Mouse (Mus musculus): Measurements from ENCODE around the gene Oaz3. TPM values are rescaled to one million over a fixed set of nuclear protein-coding genes. Genes with fewer than 3 reads are reported as not detected.
A peak's percentile ranks its signal among the peaks of the same experiment; 100 is the strongest.

Oaz3 gene
- polyA plus RNA-seq, 1 experiment from 2014 or later: 1.4 TPM

- H3K27me3 ChIP-seq: peaks cover 6% of the 10 kb centered on the region; the same call in 1 of the 2 replicates
- under 1% methylated on average over 39 of the region's 39 CpGs for WGBS
- peaks cover 14% of the 10 kb centered on the region for H3K4me1 ChIP-seq (replicated peaks)
- peak within 1 kb of the TSS; percentile 96 for H3K4me3 ChIP-seq
- ATAC-seq (ENCODE audit: low read depth): peak; percentile 98
- H3K9ac ChIP-seq: peak within 1 kb of the TSS; percentile 82
- H3K4me2 ChIP-seq: peak within 1 kb of the TSS; percentile 84
- peaks cover 37% of the 10 kb centered on the region for H3K36me3 ChIP-seq
- no peaks in the 10 kb centered on the region for H3K9me3 ChIP-seq
- H3K27ac ChIP-seq (replicated peaks): peak within 1 kb of the TSS; percentile 76
These were observed 641 bp downstream of the Oaz3 start, which contains the start of gene Mrpl9 for GRCm38 (mm10) chr3:94442951-94443596. TSS of gene Mrpl9 (plus strand) at chr3:94443318.

- peaks cover 14% of the 10 kb centered on the region for H3K4me1 ChIP-seq (replicated peaks)
- peaks cover 6% of the 10 kb centered on the region; the same call in 1 of the 2 replicates for H3K27me3 ChIP-seq
- ATAC-seq (ENCODE audit: low read depth): no peak
- no peaks in the 10 kb centered on the region for H3K9me3 ChIP-seq
- no peak overlapping the region for H3K4me3 ChIP-seq
- no peak overlapping the region for H3K27ac ChIP-seq (replicated peaks)
- 45% methylated on average over 3 of the region's 3 CpGs for WGBS
- H3K4me2 ChIP-seq: no peak overlapping the region
- H3K9ac ChIP-seq: no peak overlapping the region
- peaks cover 18% of the 10 kb centered on the region for H3K36me3 ChIP-seq
These were observed 2.5 kb downstream of the Oaz3 start for GRCm38 (mm10) chr3:94441182-94441581.

GRCm38 (mm10) chr3:94436420-94436819 lies 7.3 kb downstream of the Oaz3 start:
- no peak overlapping the region for H3K27ac ChIP-seq (replicated peaks)
- H3K36me3 ChIP-seq: peaks cover 1% of the 10 kb centered on the region; the same call in 1 of the 2 replicates
- no peak overlapping the region for H3K9ac ChIP-seq
- ATAC-seq (ENCODE audit: low read depth): no peak
- no peaks in the 10 kb centered on the region for H3K9me3 ChIP-seq
- no peak overlapping the region for H3K4me2 ChIP-seq
- no peak overlapping the region for H3K4me3 ChIP-seq
- H3K27me3 ChIP-seq: peaks cover 6% of the 10 kb centered on the region; the same call in 1 of the 2 replicates
- no peaks in the 10 kb centered on the region for H3K4me1 ChIP-seq (replicated peaks)
- 84% methylated on average over 9 of the region's 9 CpGs for WGBS

- H3K27me3 ChIP-seq: no peaks in the 10 kb centered on the region
- no peak overlapping the region for H3K4me3 ChIP-seq
- no peaks in the 10 kb centered on the region for H3K9me3 ChIP-seq
- H3K9ac ChIP-seq: no peak overlapping the region
- no peak overlapping the region for H3K4me2 ChIP-seq
- H3K4me1 ChIP-seq (replicated peaks): no peaks in the 10 kb centered on the region
- 92% methylated on average over 2 of the region's 2 CpGs for WGBS
- ATAC-seq (ENCODE audit: low read depth): no peak
- peaks cover 22% of the 10 kb centered on the region for H3K36me3 ChIP-seq
- no peak overlapping the region for H3K27ac ChIP-seq (replicated peaks)
These were observed 9.4 kb downstream of the Oaz3 start for GRCm38 (mm10) chr3:94434305-94434704.

GRCm38 (mm10) chr3:94430980-94431379 lies 12.7 kb downstream of the Oaz3 start:
- H3K4me2 ChIP-seq: no peak overlapping the region
- no peak overlapping the region for H3K27ac ChIP-seq (replicated peaks)
- no peaks in the 10 kb centered on the region for H3K4me1 ChIP-seq (replicated peaks)
- H3K9ac ChIP-seq: no peak overlapping the region
- no peaks in the 10 kb centered on the region for H3K9me3 ChIP-seq
- peaks cover 52% of the 10 kb centered on the region for H3K36me3 ChIP-seq
- WGBS: 78% methylated on average over 2 of the region's 2 CpGs
- H3K4me3 ChIP-seq: no peak overlapping the region
- no peak for ATAC-seq (ENCODE audit: low read depth)
- H3K27me3 ChIP-seq: no peaks in the 10 kb centered on the region

DNA sequence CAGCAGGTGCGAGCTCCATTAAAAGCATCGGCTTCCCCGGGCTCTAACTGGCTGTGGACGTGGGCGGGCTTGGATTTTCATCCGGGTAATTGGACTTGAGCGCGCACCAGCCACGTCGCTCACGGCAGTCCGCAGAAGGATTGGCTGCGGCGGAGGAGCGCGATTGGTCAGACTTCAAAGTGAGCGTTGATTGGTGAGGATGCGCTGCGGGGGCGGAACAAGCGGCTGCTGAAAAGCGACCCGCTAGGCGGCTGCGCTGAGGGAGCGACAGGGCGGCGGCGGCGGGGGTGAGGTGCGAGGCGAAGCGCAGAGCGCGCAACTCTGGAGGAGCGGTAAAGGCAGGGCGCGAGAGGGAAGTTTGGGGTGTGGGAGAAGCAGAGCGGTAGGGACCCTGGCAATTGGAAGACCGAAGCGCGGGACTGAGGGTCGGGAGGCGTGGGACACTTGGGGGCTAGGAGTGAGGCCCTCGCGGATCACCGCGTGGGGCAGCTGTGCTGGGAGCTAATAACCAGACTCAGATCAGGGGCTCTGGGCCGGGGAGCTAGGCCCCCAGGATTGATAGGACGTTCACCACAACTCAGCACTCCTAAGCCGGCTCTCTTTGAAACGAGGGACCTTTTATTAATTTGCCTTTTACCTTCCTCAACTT lies 30.6 kb downstream of the Oaz3 start, which contains the start of gene Tdrkh:
Gene Tdrkh, plus strand, starts transcription at position 243 of the 649 bp plus-strand sequence.
- ATAC-seq (ENCODE audit: low read depth): peak; percentile 99
- Histone ChIP-seq H3K4me2 (peak within 1 kb of the TSS; percentile 91), H3K9ac (peak within 1 kb of the TSS; percentile 79), H3K4me1 (replicated peaks) (peaks cover 23% of the 10 kb centered on the region), H3K27me3 (no peaks in the 10 kb centered on the region), H3K9me3 (no peaks in the 10 kb centered on the region), H3K36me3 (no peaks in the 10 kb centered on the region), H3K27ac (replicated peaks) (peak within 1 kb of the TSS; percentile 82), H3K4me3 (peak within 1 kb of the TSS; percentile 58)
- 6% methylated on average over 52 of the region's 52 CpGs for WGBS

DNA sequence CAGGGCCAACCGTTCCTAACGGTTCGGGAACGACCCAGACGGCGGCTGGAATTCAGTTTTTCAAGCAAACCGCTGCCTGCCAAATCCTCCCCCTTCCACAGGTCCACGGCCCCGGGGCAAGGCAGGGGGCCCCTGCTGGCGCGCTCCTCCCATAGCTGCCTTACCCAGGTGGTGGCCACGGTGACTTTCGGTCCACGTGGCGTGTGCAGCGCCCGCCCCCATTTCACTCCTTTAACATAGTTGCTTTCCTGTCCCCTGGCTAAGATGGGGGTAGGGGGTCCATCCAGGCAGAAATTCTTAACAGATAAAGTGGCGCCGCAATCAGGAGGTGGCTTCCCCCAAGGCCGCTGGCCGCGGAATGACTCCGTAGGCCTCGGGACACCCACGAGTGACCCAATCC lies 31.2 kb downstream of the Oaz3 start:
- Histone ChIP-seq H3K4me3 (peak overlapping the region; percentile 58), H3K9me3 (no peaks in the 10 kb centered on the region), H3K4me2 (peak overlapping the region; percentile 91), H3K27me3 (no peaks in the 10 kb centered on the region), H3K36me3 (no peaks in the 10 kb centered on the region), H3K4me1 (replicated peaks) (peaks cover 23% of the 10 kb centered on the region), H3K9ac (peak overlapping the region; percentile 75), H3K27ac (replicated peaks) (peak overlapping the region; percentile 82)
- WGBS: 4% methylated on average over 25 of the region's 25 CpGs
- ATAC-seq (ENCODE audit: low read depth): peak; percentile 70

- Histone ChIP-seq H3K9me3 (no peaks in the 10 kb centered on the region), H3K4me2 (no peak overlapping the region), H3K36me3 (no peaks in the 10 kb centered on the region), H3K4me1 (replicated peaks) (peaks cover 16% of the 10 kb centered on the region; the same call in 1 of the 2 replicates), H3K4me3 (no peak overlapping the region), H3K27me3 (peaks cover 19% of the 10 kb centered on the region), H3K9ac (no peak overlapping the region), H3K27ac (replicated peaks) (no peak overlapping the region)
- 75% methylated on average over 4 of the region's 4 CpGs for WGBS
- ATAC-seq (ENCODE audit: low read depth): no peak
These were observed 38.2 kb downstream of the Oaz3 start for GRCm38 (mm10) chr3:94405561-94405960.

DNA sequence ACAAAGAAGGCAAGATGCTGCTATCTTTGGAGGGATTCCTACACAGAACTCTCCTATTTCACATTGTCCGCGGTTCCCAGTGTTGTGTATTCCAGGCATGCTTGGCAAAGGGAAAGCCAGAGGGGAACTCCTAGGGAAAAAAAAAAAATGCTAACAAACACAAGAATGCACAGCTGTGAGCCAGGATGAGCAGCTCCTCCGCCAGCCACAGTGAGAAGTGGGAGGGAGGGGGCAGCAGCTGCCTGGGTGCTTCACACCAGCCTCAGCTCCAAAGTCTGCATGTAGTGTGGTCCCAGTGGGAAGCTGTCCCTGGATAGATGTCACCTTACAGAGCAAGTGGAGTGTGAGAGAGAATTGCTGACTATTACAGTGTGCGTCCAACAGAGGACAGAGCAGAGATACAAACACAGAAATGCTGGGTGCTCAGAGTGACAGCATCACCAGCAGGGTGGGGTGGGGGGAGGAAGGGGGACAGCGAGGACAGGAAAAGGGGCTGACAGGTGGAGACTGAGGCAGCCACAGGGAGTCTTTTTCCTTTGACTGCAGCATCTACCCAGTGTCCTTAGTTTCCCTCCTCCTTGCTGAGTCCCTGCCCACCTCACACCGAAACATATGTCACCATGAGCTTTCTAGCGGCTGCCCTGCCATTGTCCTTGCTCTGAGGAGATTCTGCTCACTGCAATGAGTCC lies 39.2 kb downstream of the Oaz3 start:
- H3K27ac ChIP-seq (replicated peaks): no peak overlapping the region

GRCm38 (mm10) chr3:94402451-94402850 lies 41.3 kb downstream of the Oaz3 start:
- Histone ChIP-seq H3K4me2 (no peak overlapping the region), H3K4me1 (replicated peaks) (peaks cover 34% of the 10 kb centered on the region), H3K27ac (replicated peaks) (no peak overlapping the region), H3K9me3 (no peaks in the 10 kb centered on the region), H3K4me3 (no peak overlapping the region), H3K9ac (no peak overlapping the region), H3K36me3 (no peaks in the 10 kb centered on the region), H3K27me3 (peaks cover 34% of the 10 kb centered on the region)
- no peak for ATAC-seq (ENCODE audit: low read depth)
- WGBS: 80% methylated on average over 8 of the region's 8 CpGs

More for the DNA sequence above, 39.2 kb downstream of the Oaz3 start:
- Histone ChIP-seq H3K4me1 (replicated peaks) (peaks cover 24% of the 10 kb centered on the region), H3K27me3 (peaks cover 28% of the 10 kb centered on the region), H3K36me3 (no peaks in the 10 kb centered on the region), H3K9me3 (no peaks in the 10 kb centered on the region), H3K4me2 (no peak overlapping the region), H3K9ac (peak overlapping the region; percentile 49; the same call in 1 of the 2 replicates), H3K4me3 (no peak overlapping the region)
- 29% methylated on average over 7 of the region's 7 CpGs for WGBS
- ATAC-seq (ENCODE audit: low read depth): no peak

DNA sequence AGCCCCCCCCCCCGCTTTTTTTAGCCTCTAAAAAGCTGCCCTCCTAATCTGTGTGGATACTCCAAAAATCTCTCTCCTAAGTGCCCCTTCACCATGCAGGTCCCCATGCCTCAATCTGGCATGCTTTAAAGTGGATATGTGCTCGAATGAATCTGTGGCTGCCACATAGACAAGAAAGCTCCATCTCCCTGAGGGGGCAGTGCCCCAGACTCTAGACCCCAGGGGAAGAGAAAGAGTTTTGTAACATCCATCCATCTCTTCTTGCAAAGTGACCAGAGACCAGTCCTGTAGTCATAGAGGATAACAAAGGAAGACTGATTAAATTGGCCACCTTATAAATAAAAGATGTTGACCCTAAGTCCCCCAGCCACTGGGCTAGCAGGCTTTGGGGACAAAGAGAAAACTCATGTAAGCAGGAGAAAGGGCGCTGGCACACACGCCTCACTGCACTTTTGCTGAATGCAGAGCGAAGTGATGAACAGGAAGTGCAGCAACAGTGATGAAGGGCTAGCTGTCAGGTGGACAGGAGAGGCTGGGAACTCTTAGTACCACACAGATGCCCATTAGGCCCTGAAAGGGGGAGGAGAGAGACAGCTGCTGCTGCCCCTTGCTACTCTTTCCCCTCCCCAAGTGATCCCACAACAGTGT lies 43.9 kb downstream of the Oaz3 start:
- Histone ChIP-seq H3K9ac (peak overlapping the region; percentile 65), H3K27me3 (peaks cover 51% of the 10 kb centered on the region), H3K36me3 (no peaks in the 10 kb centered on the region), H3K4me2 (peak overlapping the region; percentile 66), H3K9me3 (no peaks in the 10 kb centered on the region), H3K4me1 (replicated peaks) (peaks cover 31% of the 10 kb centered on the region), H3K27ac (replicated peaks) (no peak overlapping the region), H3K4me3 (peak overlapping the region; percentile 35)
- WGBS: 14% methylated on average over 5 of the region's 5 CpGs
- no peak for ATAC-seq (ENCODE audit: low read depth)
